Mouse (Mus musculus): ENCODE results near the gene Helz2. TPM values are rescaled to one million over a fixed set of nuclear protein-coding genes. Genes with fewer than 3 reads are reported as not detected.
A peak's percentile ranks its signal among the peaks of the same experiment; 100 is the strongest.

Helz2 gene
- total RNA-seq, 1 experiment from 2014 or later: 139 TPM

DNA sequence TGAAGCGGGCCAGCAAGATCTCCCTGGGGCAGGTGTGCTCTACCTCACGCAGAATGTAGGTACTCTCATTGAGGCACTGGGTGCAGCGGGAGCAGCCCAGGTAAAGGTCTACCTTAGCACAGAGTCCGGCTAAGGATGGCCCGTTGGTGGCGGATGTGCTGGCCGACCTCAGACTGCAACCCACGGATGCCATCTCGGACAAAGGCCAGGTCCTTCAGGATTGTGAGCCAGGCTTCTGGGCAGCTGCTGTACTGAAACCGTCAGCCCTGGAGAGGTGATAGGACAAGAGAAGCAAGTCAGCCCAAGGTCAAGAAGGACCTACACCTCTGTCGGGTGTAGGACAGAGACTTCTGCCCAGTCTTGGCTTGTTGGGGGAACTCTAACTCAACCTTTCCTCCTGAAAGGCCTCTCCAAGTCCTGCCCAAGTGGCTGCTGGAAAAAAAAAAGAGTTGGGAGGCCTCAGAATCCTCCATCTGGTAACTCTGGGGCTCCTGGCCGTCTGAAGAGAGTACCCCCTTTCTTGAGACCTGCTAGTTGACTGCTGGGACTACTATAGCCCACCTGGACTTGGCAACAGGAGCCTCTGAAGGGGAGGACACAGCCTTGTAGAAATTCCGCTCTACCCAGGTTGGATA lies 904 bp downstream of the Helz2 start:
- ATAC-seq (ENCODE audit: extremely low read depth, insufficient number of reproducible peaks, low FRiP score, poor library complexity, severe bottlenecking): no peak

GRCm38 (mm10) chr2:181239261-181239660 lies 2.6 kb downstream of the Helz2 start:
- ATAC-seq (ENCODE audit: extremely low read depth, insufficient number of reproducible peaks, low FRiP score, poor library complexity, severe bottlenecking): no peak

DNA sequence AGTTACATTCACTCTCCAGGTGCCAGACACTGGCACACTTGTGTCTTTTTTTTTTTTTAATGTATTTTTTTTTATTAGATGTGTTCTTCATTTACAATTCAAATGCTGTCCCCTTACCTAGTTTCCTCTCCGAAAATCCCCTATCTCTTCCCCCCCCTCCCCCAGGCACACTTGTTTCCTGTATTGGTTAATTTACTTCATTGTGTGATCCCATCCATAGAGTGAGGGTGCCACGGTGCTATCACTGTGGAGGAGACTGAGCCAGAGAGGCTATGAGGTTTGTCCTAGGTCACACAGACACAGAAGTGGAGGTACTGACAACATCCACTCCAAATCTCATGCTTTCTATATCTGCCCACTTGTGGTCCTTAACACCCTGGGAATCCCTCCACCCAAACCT lies 3.0 kb downstream of the Helz2 start:
- ATAC-seq (ENCODE audit: extremely low read depth, insufficient number of reproducible peaks, low FRiP score, poor library complexity, severe bottlenecking): no peak

- no peak for ATAC-seq (ENCODE audit: extremely low read depth, insufficient number of reproducible peaks, low FRiP score, poor library complexity, severe bottlenecking)
These were observed 3.7 kb downstream of the Helz2 start for GRCm38 (mm10) chr2:181238091-181238610.

GRCm38 (mm10) chr2:181237251-181238014 lies 4.4 kb downstream of the Helz2 start:
- no peak for ATAC-seq (ENCODE audit: extremely low read depth, insufficient number of reproducible peaks, low FRiP score, poor library complexity, severe bottlenecking)

GRCm38 (mm10) chr2:181235681-181236566 lies 5.9 kb downstream of the Helz2 start:
- no peak for ATAC-seq (ENCODE audit: extremely low read depth, insufficient number of reproducible peaks, low FRiP score, poor library complexity, severe bottlenecking)

DNA sequence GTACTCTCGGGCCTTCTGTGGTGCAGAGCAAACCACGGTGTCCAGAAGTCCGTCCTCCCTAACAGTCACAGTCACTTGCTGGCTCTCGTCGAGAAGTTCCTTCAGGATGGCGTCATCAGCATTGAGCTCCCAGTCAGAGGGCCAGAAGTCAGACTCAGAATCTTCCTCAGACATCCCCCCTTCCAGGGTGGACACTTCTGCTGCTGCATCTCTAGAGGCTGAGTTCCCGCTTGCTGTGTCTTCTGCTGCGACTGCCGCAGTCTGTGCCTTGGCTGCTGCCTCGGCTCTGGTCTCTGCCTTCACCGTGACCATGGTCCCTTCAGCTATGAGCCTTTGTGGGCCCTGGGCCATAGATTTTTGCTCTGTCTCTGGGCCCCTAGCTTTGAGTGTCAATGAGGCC lies 7.1 kb downstream of the Helz2 start:
- ATAC-seq (ENCODE audit: extremely low read depth, insufficient number of reproducible peaks, low FRiP score, poor library complexity, severe bottlenecking): no peak

DNA sequence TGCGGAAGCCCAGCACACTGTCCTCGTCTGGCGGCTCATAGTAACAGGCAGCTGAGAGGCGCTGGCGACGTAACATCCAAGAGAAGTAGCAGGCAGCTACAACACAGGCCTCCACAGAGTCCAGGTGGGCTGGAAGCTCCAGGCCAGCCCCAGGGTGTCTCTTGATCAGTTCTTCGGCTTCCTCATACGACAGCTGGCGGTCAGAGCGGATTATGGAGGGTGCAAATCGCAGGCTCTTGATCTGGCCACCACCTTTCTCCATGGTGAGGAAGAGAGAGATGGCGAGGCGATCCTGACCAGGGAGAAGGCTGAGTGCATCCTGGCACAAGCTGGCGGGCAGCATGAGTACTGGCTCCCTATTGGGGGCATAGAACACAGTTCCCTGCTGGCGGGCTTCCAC lies 8.4 kb downstream of the Helz2 start:
- ATAC-seq (ENCODE audit: extremely low read depth, insufficient number of reproducible peaks, low FRiP score, poor library complexity, severe bottlenecking): no peak

DNA sequence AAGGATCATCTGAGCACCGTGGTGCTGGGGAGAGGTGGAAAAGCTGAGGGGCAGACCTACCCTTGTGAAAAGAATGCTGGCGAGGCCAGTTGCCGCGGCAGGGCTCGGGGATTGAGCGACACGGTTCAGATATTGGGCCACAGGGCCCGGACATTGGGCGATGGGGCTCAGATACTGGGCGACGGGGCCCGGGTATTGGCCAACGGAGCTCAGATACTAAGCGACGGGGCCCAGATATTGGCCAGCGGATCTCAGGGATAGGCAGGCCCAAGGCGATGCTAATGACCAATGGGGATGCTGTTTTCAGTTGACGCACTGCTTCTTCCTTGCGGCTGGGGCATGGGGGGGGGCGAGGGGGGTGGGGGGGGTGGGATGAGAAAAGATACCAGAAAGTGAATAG lies 10.7 kb downstream of the Helz2 start:
- ATAC-seq (ENCODE audit: extremely low read depth, insufficient number of reproducible peaks, low FRiP score, poor library complexity, severe bottlenecking): no peak

DNA sequence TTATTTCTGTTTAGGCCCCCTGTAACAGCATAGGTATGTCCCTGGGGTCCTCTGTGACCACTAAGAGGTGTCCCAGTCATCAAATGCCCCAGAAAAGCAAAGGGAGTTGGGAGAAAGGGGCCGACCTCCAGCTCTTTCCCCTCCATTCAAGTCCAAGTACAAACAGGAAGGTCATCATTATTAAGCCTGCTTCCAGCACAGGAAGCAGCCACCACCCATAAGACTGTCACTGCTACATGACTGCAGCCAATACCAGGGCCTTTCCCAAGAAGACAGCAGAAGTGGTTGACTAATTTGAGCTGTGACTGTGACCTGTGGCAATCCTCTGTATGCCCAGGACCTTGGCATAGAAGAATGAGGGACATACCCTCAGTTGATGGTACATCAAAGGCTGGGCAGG lies 13.5 kb downstream of the Helz2 start:
- ATAC-seq (ENCODE audit: extremely low read depth, insufficient number of reproducible peaks, low FRiP score, poor library complexity, severe bottlenecking): no peak

- no peak for ATAC-seq (ENCODE audit: extremely low read depth, insufficient number of reproducible peaks, low FRiP score, poor library complexity, severe bottlenecking)
These were observed 14.7 kb downstream of the Helz2 start for GRCm38 (mm10) chr2:181227122-181227521.

DNA sequence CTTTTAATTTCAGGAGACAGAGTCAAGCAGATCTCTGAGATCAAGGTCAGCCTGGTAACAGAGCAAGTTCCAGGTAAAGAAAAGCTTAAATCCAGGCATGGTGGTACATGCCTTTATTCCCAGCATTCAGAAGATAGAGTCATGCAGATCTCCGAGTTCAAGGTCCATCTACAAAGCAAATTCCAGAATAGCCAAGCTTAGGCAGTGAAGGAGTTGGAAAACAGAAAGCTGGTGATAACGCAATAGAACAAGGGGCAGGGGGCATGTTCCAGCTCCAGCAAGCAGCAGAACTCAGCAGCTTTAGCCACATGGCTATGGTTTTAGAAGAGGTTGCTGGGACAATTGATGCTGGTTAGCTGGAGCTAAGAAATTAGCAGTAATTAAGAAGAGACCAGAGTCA lies 16.8 kb downstream of the Helz2 start:
- no peak for ATAC-seq (ENCODE audit: extremely low read depth, insufficient number of reproducible peaks, low FRiP score, poor library complexity, severe bottlenecking)

- ATAC-seq (ENCODE audit: extremely low read depth, insufficient number of reproducible peaks, low FRiP score, poor library complexity, severe bottlenecking): no peak
These were observed 21.5 kb downstream of the Helz2 start for GRCm38 (mm10) chr2:181220361-181220760.

GRCm38 (mm10) chr2:181219538-181220216 lies 22.1 kb downstream of the Helz2 start, which contains the start of gene Fndc11:
Fndc11 (plus strand) TSS chr2:181220013.
- peak; percentile 95 for ATAC-seq (ENCODE audit: extremely low read depth, insufficient number of reproducible peaks, low FRiP score, poor library complexity, severe bottlenecking)

DNA sequence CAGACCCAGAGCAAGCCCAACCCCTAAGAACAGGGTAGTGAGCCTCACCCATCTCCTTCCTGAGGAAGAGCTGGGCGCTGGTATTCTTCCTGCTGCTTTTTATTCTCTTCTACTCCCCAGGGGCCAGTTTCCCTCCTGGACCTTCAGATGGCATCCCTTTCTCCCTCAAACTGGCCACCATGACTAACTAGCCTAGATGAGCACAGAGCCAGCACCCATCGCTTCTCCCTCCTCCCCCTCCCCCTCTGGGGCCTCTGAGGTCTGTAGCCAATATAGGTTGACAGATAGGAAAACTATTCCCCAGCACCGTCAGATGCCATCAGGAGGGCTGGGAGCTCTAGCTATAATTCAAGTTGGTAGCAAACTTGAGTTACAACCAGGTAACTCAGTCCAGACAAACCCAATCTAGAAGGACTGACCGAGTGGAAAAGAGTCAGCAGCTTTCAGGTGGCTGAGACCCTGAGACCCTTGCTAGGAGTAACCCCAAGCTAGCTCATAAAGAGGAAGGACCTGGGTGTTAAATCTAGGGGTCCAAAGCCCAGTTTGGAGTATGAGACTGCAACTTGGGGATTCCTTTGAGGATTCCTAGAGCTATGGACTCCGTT lies 22.8 kb downstream of the Helz2 start:
- no peak for ATAC-seq (ENCODE audit: extremely low read depth, insufficient number of reproducible peaks, low FRiP score, poor library complexity, severe bottlenecking)

GRCm38 (mm10) chr2:181216037-181216436 lies 25.8 kb downstream of the Helz2 start:
- ATAC-seq (ENCODE audit: extremely low read depth, insufficient number of reproducible peaks, low FRiP score, poor library complexity, severe bottlenecking): no peak

- peak; percentile 49; the same call in 1 of the 2 replicates for ATAC-seq (ENCODE audit: extremely low read depth, insufficient number of reproducible peaks, low FRiP score, poor library complexity, severe bottlenecking)
These were observed 28.8 kb downstream of the Helz2 start, which contains the start of gene Srms for GRCm38 (mm10) chr2:181213021-181213445. Srms (minus strand) TSS chr2:181213185.

DNA sequence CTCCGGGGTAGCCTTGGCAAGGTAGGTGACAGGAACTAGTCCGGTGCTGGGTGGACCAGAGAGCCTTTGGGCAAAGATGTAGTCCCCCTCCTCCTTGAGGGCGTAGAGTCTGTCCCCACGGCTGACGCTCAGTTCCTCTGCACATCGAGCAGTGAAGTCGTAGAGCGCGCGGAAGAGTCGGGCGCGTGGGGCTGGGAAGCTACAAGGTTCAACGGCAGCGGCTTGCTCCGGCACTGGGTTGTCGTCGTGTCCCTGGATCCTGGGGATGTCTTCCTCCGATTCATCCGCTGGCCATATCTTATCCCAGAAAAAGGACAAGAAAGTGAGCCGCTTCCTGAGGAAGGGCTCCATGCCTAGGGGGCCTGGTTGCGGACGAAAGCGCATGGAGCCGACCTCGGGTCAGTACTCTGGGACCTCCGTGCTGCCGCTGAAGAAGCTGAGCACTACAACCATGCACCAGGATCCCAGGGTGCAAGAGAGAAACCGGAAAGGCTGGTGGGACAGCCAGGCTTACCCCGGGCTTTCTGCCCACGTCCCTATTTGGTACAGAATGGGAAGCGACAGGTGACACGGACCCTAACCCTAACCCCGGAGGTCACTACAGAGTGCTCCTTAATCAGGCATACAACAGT lies 29.3 kb downstream of the Helz2 start:
- no peak for ATAC-seq (ENCODE audit: extremely low read depth, insufficient number of reproducible peaks, low FRiP score, poor library complexity, severe bottlenecking)
